Mouse (Mus musculus) brain, embryonic 14.5 days (tissue): Measurements from ENCODE around the gene Zfp827. TPM values are rescaled to one million over a fixed set of nuclear protein-coding genes. Genes with fewer than 3 reads are reported as not detected.

Source experiments
- DNase-seq: peaks from one replicate; pipeline ENCODE4 v3.0.0-alpha.2; 2011; ENCODE audit warnings: low read depth
- CTCF ChIP-seq: fragments of 200-500 bp; IDR thresholded peaks from 2 replicates; pipeline ENCODE4 v1.5.1; 2012; ENCODE audit warnings: inconsistent platforms, mild to moderate bottlenecking, moderate library complexity, borderline replicate concordance; ENCODE audit not compliant: insufficient read depth, insufficient read length; ENCODE audit errors: extremely low read depth
- POLR2A ChIP-seq: fragments of 200-500 bp; IDR thresholded peaks from 2 replicates; pipeline ENCODE4 v1.6.1; 2012; ENCODE audit warnings: mild to moderate bottlenecking, inconsistent platforms, borderline replicate concordance; ENCODE audit not compliant: poor library complexity, insufficient read depth, insufficient read length, severe bottlenecking; ENCODE audit errors: extremely low read depth
- polyA plus RNA-seq: library from polyadenylated mRNA; depleted of rRNA; stranded (reverse); fragments of >200 nt; gene quantifications from 2 replicates; pipeline ENCODE4 v1.2.3, GENCODE M21; 2012; rRNA removed

Gene Zfp827
- 33.9 and 48.6 TPM in 2 replicates for polyA plus RNA-seq

DNA sequence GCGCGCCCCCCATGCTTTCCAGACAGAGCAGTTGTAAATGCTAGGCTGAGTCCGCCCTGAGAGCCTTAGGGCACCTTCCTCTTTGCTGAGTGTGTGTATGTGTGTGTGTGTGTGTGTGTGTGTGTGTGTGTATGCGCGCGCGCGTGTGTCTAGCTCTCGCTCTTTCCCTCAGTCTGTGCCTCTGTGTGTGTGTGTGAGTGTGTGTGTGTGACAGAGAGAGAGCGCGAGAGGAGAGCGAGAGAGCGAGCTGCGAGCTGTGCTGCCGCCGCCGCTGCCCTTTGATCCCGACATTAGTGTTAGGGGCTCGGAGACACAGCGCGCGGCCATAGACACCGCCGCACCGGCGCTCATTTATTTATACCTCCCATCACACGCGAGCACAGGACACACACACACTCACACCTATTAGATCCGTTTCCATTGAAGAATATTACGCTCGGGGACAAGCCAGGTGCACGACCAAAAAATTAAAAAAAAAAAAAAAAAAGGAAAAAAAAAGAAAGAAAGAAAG is at the start of gene Zfp827:
Gene Zfp827 (plus strand): TSS at position 461 of the 511 bp plus-strand sequence.
- TF ChIP-seq CTCF (no peak), POLR2A (peak; percentile 22; the same call in 1 of the 2 replicates)
- peak; percentile 95 for DNase-seq

DNA sequence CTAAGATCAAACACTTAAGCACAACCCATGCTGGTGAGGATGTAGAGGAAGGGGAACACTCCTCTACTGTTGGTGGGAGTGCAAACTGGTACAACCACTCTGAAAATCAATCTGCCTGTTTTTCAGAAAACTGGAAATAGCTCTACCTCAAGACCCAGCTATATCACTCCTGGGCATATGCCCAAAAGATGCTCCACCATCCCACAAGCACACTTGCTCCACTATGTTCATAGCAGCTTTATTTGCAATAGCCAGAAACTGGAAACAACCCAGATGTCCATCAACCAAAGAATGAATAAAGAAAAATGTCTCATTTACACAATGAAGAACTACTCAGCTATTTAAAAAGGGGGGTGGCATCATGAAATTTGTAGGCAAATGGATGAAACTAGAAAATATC is 23.9 kb upstream of the Zfp827 start:
- no peak for DNase-seq
- no peak for TF ChIP-seq POLR2A

DNA sequence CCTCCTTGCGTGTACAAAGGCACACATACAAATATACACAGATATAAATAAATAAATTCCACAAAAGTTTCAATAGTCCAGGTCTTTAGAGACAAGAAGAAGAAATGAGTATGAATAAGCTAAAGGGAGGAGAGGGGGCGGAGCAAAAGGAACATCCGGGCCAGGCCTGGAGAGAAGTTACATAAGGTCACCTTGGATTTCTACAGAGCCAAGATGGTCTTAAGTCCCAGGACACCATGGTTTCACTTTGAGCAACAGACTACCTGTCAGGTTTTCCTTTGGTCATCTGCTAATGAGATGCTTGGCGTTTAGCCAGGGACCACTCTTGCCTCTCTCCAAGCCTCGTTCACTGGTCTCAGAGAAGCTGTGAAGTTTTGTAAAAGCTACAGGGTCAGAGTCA is 13.2 kb upstream of the Zfp827 start:
- no peak for DNase-seq
- TF ChIP-seq CTCF (no peak), POLR2A (no peak)

GRCm38 (mm10) chr8:79016076-79016475 is 12.2 kb upstream of the Zfp827 start:
- TF ChIP-seq CTCF (no peak), POLR2A (no peak)
- no peak for DNase-seq

GRCm38 (mm10) chr8:79016583-79016982 is 11.7 kb upstream of the Zfp827 start:
- TF ChIP-seq POLR2A (no peak), CTCF (no peak)

GRCm38 (mm10) chr8:79023922-79024321 is 4.3 kb upstream of the Zfp827 start:
- TF ChIP-seq CTCF (no peak), POLR2A (no peak)

More at GRCm38 (mm10) chr8:79016583-79016982, 11.7 kb upstream of the Zfp827 start:
- DNase-seq, result no peak

DNA sequence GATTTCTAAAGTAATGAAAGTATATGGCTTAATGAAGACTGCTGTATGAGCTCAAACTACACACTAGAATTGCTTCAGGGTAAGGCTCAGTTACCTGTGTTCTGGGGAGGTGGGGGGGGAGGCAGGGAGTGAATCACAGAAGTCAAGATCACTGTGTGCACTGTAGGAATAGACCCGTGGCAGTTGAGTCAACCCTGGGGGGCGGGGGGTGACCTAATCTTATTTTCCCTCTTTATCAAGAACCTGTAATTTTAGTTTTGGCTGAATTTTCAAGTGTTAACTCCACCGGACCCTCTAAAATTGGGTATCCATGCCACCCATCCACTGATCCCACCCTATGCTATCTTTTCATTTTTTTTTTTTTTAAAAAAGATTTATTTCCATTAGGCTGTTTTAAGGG is 918 bp upstream of the Zfp827 start:
- TF ChIP-seq CTCF (no peak), POLR2A (no peak)
- peak; percentile 11 for DNase-seq

More at GRCm38 (mm10) chr8:79023922-79024321, 4.3 kb upstream of the Zfp827 start:
- no peak for DNase-seq

DNA sequence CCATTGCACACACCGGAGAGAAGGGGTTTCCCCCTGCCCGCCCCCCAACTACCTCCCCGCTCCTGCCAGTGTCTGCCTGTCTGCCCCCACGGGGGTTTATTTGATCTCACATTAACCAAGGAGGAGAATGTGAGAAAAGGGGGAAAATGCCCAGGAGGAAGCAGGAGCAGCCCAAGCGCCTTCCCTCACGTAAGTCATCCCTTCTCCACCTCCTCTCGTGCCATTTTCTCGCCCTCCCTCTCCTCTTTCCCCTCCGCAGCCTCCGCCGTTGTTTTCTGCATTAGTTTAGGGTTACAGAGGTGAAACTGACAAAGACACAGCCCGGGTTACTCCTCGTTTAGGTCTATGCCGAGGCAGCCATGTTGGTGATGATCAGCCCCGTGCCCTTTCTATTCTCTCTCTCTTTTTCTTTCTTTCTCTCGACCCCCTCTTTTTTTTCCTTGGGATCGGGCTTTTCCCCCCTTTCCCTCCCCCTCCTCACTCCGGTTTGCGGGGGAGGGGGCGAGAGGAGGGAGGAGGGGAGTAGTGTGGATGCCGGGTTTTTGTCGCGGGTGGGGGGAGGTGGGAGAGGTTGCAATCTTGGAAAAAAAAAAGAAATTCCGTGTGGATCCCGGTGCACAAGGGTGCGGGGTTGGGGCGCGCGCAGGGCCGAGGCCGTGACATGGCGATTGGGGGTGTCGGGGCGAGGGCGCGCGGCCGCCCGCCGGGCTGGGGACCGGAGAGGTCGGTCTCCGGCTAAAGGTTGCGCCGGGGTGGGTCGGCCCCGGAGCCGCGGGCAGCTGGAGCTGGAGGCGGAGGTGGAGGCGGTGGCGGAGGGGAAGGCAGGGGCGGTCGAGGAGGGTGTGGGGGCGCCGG is 531 bp downstream of the Zfp827 start:
- peak; percentile 76 for DNase-seq
- TF ChIP-seq CTCF, result no peak
- TF ChIP-seq POLR2A, result peak; percentile 28; the same call in 1 of the 2 replicates

GRCm38 (mm10) chr8:79029396-79030325 is 1.4 kb downstream of the Zfp827 start:
- TF ChIP-seq POLR2A, result peak; percentile 36; the same call in 1 of the 2 replicates
- TF ChIP-seq CTCF, result no peak
- peak; percentile 86 for DNase-seq

DNA sequence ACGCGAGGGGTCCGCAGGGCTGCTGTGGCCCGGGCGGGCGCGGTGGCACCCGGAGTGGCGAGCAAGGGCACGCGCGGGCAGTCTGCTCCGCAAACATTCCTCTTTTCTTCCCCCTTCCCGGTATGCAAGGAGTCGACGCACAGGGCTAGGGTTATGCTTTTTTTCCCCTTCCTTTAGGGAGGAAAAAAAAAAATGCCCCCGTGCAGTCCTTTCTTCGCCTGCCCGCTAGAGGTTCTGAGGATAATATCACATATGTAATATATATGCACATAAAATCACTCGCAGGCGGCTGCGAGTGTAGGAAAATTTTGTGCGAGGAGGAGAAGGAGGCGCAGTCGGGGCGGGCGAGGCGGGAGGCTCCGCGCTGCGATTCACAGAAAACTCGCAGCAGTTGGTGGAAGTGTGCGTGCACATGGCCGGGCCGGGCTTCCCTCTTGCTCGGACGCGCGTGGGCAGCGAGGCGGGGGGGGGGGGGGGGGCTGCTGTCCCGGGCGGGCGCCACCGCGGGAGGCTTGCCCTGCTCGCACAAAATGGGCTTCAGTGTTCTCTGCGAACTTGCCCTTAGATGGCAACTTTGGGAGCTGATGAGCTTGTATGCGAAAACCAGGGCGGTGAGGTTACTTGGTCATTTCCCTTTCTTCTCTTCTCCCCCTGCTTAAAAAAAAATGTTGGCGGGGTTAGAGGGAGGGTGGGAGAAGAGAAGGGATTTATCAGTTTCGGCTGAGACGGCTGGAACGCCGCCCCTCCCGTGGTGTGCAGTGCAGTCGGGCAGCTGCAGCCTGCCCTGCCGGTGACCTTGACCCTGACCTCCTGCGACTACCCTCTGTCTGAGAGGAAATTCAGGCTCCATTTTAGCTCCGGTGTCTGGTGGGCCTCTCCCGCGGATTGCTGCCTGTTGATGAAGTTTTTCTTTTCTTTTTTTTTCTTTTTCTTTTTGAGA is 2.4 kb downstream of the Zfp827 start:
- DNase-seq, result peak; percentile 71
- TF ChIP-seq CTCF (no peak), POLR2A (no peak)

- DNase-seq, result no peak
- TF ChIP-seq CTCF (no peak), POLR2A (no peak)
Measured at GRCm38 (mm10) chr8:79037532-79037931, 9.3 kb downstream of the Zfp827 start.

DNA sequence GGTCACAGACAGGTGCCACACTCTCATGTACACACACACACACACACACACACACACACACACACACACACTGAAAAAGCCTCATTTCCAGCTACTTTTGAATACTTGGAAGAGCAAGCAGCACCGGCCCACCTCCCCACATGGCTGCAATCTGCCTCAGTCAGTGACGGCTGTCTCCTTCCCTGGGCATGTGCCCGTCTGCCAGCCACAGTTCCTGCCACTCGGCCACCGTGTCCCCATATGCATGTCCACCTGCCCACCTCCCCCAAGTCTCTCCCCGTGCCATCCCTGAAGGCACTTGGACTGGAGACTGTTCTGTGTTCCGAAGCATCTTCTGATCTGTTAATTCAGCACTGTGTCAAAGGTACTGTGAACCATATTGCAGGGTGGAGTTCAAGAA is 9.8 kb downstream of the Zfp827 start:
- TF ChIP-seq POLR2A (no peak), CTCF (no peak)

DNA sequence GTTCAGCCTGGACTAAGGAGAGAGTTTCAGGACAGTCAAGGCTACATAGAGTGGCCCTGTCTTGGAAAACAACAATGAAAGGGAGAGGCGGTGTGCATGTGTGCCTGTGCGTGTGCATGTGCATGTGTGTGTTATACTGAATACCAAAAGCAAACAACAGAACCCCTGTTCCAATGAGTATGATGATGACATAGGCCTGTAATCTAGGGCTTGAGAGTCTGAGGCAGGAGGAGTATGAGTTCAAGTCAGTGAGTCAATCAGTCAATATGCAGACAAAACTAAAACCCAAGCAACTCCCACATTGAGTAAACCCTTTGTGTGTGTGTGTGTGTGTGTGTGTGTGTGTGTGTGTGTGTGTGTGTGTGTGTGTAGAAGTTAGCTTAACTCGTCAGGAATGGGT is 13.2 kb downstream of the Zfp827 start:
- DNase-seq, result no peak
- TF ChIP-seq POLR2A, result no peak
- no peak for TF ChIP-seq CTCF

More for the DNA sequence above, 9.8 kb downstream of the Zfp827 start:
- DNase-seq, result no peak
